ENCODE assay signal across 14 mouse cellular contexts in genomic region chr5:68146818-68147217, GRCm38 (mm10).
"Had no signal": no experiment of that assay in that cellular context is flagged by ENCODE, and none has a peak within 500 bp of the region (broad histone marks: within the 10 kb centered on the region; RNA-seq: fewer than 3 reads in every experiment).

No protein-coding gene starts in this region.

- H3K9ac ChIP-seq: liver, embryonic 12.5 days; lung, embryonic 14.5 days; midbrain, embryonic 12.5 days had no signal

- DNase-seq: kidney, adult 8-10 months; kidney, postnatal 36 days; layer of hippocampus, adult 9-11 months; layer of hippocampus, postnatal 36 days; lung, embryonic 14.5 days; lung, postnatal 10 days; lung, postnatal 4 days; right cerebral cortex, postnatal 14 days; thymus, postnatal 4 days had no signal

- H3K27me3 ChIP-seq: liver, embryonic 12.5 days; midbrain, embryonic 12.5 days had no signal

- H3K4me3 ChIP-seq: limb, embryonic 10.5 days; liver, embryonic 12.5 days; midbrain, embryonic 12.5 days had no signal

- H3K36me3 ChIP-seq: limb, embryonic 10.5 days; liver, embryonic 12.5 days; midbrain, embryonic 12.5 days had no signal

- H3K27ac ChIP-seq: kidney, postnatal 0 days; limb, embryonic 10.5 days; liver, embryonic 12.5 days; midbrain, embryonic 12.5 days had no signal

- H3K4me2 ChIP-seq: liver, embryonic 12.5 days; lung, embryonic 14.5 days; midbrain, embryonic 12.5 days had no signal

- H3K4me1 ChIP-seq: limb, embryonic 10.5 days; liver, embryonic 12.5 days; midbrain, embryonic 12.5 days had no signal

- ATAC-seq: intestine, postnatal 0 days; liver, embryonic 12.5 days had no signal

- H3K9me3 ChIP-seq: limb, embryonic 10.5 days; liver, embryonic 12.5 days; midbrain, embryonic 12.5 days had no signal
